8 mouse cellular contexts compared by ENCODE assay signal in the genomic region with DNA sequence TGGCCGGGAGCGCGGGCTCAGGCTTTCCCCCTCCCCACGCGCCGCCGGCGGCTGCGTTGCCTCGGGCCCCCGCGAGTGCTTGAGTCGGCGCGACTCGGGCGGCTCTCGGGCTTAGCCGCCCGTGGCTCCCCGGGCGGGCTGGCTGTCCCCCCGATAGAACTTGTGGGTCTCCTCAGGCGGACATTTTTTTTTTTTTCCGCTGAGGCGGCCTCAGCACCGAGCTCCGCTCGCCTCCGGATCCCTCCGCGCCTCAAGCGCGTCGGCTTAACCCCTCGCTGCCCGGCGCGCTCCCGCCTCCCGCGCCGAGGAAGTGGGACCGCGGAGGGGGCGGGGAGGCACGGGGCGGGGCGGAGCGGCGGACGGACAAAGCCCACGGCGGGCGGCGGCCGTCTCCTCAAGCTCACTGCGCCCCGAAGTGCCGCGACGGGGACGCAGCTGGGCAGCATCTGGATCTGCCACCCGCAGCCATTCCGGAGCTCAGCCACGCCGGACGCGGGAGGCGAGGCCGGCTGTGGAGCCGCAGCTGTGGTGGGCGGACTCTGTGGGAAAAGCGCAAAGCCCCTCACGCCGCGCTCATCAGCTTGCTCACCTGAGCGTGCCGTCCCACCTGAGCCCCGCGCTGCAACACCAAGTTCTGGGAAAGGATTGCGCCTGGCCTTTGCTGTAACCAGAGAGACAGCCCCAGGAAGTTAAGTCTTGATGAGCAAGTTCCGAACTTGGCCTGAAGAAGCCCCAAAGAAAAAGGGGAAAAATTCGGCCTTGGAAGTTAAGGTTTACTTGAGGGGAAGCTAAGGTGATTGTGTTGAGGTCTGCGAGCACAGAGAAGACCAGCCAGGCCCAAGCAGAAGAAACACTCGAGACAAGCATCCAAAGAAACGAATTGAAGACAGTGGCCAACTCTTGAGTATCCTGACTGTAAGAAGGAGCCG. TPM values are rescaled to one million over a fixed set of nuclear protein-coding genes. Genes with fewer than 3 reads are reported as not detected.
DNase-seq lines count a peak whose midpoint lies in the region; ATAC-seq and TF ChIP-seq lines count a peak whose summit lies in the region.

A gene (minus strand): TSS at position 250 of the 929 bp plus-strand sequence.

- DNase-seq in brain, embryonic 18.5 days (ENCODE audit: low read depth, low spot score) = peak; percentile 85
- DNase-seq in liver, embryonic 11.5 days (ENCODE audit: low spot score) = peak; percentile 87
- DNase-seq in splenic B cell, adult 2 months (ENCODE audit: low read depth, low spot score) = peak; percentile 93

- H3K27ac ChIP-seq in heart, embryonic 12.5 days (ENCODE audit: poor library complexity, severe bottlenecking) = peak within 1 kb of the TSS; percentile 92
- peak within 1 kb of the TSS; percentile 97 for H3K27ac ChIP-seq in kidney, embryonic 16.5 days (ENCODE audit: low read length)
- H3K27ac ChIP-seq in liver, embryonic 11.5 days (ENCODE audit: low read depth, low read length) = peak within 1 kb of the TSS; percentile 90

- peaks cover 7% of the 10 kb centered on the region for H3K36me3 ChIP-seq in heart, embryonic 12.5 days
- 0 out of 2 replicates have a peak, but pooled peaks cover 1% of the 10 kb centered on the region for H3K36me3 ChIP-seq in kidney, embryonic 16.5 days (ENCODE audit: insufficient read depth, low read length)
- H3K36me3 ChIP-seq in liver, embryonic 11.5 days (ENCODE audit: control insufficient read depth, insufficient read depth, low read length) = 0 out of 2 replicates have a peak, but pooled peaks cover 5% of the 10 kb centered on the region
- H3K36me3 ChIP-seq in myocyte (ENCODE audit: control insufficient read depth, insufficient read depth) = peaks cover 18% of the 10 kb centered on the region
- no peaks in the 10 kb centered on the region; the same call in 1 of the 2 replicates for H3K36me3 ChIP-seq in splenic B cell, adult 2 months (ENCODE audit: control insufficient read depth, insufficient read depth, low read length, poor library complexity, severe bottlenecking)

- WGBS in heart, embryonic 12.5 days = 1% methylated on average over 88 of the region's 88 CpGs
- WGBS in kidney, embryonic 16.5 days = 1% methylated on average over 83 of the region's 88 CpGs
- WGBS in liver, embryonic 11.5 days = 2% methylated on average over 88 of the region's 88 CpGs

- H3K79me2 ChIP-seq in myocyte (ENCODE audit: control insufficient read depth, insufficient read depth) = peaks cover 40% of the 10 kb centered on the region

- peak; percentile 73 for ATAC-seq in CD4-positive, CD25-positive, alpha-beta regulatory T cell, adult 4 months
- ATAC-seq in erythroid progenitor cell, adult 5-6 weeks (replicated peaks; ENCODE audit: low FRiP score, poor library complexity, severe bottlenecking) = peak; percentile 82
- peak; percentile 88 for ATAC-seq in heart, embryonic 12.5 days (ENCODE audit: insufficient number of reproducible peaks, low FRiP score)
- ATAC-seq in kidney, embryonic 16.5 days (ENCODE audit: low FRiP score, low TSS enrichment) = peak; percentile 90
- peak; percentile 87 for ATAC-seq in liver, embryonic 11.5 days (replicated peaks; ENCODE audit: low FRiP score)

- H3ac ChIP-seq in myocyte (ENCODE audit: control insufficient read depth, insufficient read length) = peak within 1 kb of the TSS; percentile 100

- peak; percentile 79 for TF ChIP-seq POLR2A in myocyte (IDR thresholded peaks at IDR 0.05; ENCODE audit: insufficient read length, low read depth)

- H3K27me3 ChIP-seq in heart, embryonic 12.5 days (replicated peaks) = no peaks in the 10 kb centered on the region
- H3K27me3 ChIP-seq in kidney, embryonic 16.5 days (ENCODE audit: insufficient read depth, low read length) = no peaks in the 10 kb centered on the region
- no peaks in the 10 kb centered on the region for H3K27me3 ChIP-seq in liver, embryonic 11.5 days (replicated peaks; ENCODE audit: control insufficient read depth, insufficient read depth, low read length)
- H3K27me3 ChIP-seq in myocyte (ENCODE audit: control insufficient read depth, insufficient read depth, insufficient read length) = no peaks in the 10 kb centered on the region
- no peaks in the 10 kb centered on the region for H3K27me3 ChIP-seq in splenic B cell, adult 2 months (ENCODE audit: control insufficient read depth, insufficient read depth, low read length, poor library complexity, severe bottlenecking)

- H3K9me3 ChIP-seq in heart, embryonic 12.5 days (replicated peaks) = no peaks in the 10 kb centered on the region
- H3K9me3 ChIP-seq in kidney, embryonic 16.5 days (ENCODE audit: low read length) = no peaks in the 10 kb centered on the region
- no peaks in the 10 kb centered on the region for H3K9me3 ChIP-seq in liver, embryonic 11.5 days (ENCODE audit: control insufficient read depth, low read length)

- H3K4me1 ChIP-seq in heart, embryonic 12.5 days (replicated peaks) = peaks cover 6% of the 10 kb centered on the region; the same call in 1 of the 2 replicates
- peaks cover 19% of the 10 kb centered on the region for H3K4me1 ChIP-seq in kidney, embryonic 16.5 days (ENCODE audit: insufficient read depth, low read length)
- H3K4me1 ChIP-seq in liver, embryonic 11.5 days (replicated peaks; ENCODE audit: control insufficient read depth, insufficient read depth, low read length) = peaks cover 9% of the 10 kb centered on the region

- H3K4me2 ChIP-seq in heart, embryonic 12.5 days = peak within 1 kb of the TSS; percentile 84
- peak within 1 kb of the TSS; percentile 73 for H3K4me2 ChIP-seq in kidney, embryonic 16.5 days (replicated peaks; ENCODE audit: low read depth, low read length)
- peak within 1 kb of the TSS; percentile 85 for H3K4me2 ChIP-seq in liver, embryonic 11.5 days
- H3K4me2 ChIP-seq in myocyte (ENCODE audit: low read depth) = peak within 1 kb of the TSS; percentile 82

- peak within 1 kb of the TSS; percentile 99 for H3K9ac ChIP-seq in heart, embryonic 12.5 days
- peak within 1 kb of the TSS; percentile 100 for H3K9ac ChIP-seq in kidney, embryonic 16.5 days (replicated peaks; ENCODE audit: low read length)
- H3K9ac ChIP-seq in liver, embryonic 11.5 days (ENCODE audit: low read depth, low read length) = peak within 1 kb of the TSS; percentile 100

- peak within 1 kb of the TSS; percentile 96 for H3K4me3 ChIP-seq in heart, embryonic 12.5 days
- peak within 1 kb of the TSS; percentile 98 for H3K4me3 ChIP-seq in kidney, embryonic 16.5 days (ENCODE audit: low read length)
- H3K4me3 ChIP-seq in liver, embryonic 11.5 days (ENCODE audit: low read depth, low read length) = peak within 1 kb of the TSS; percentile 80
- H3K4me3 ChIP-seq in myocyte = peak within 1 kb of the TSS; percentile 81

TF ChIP-seq in myocyte, 11 proteins besides CTCF, POLR2A, EP300 and RAD21:
- TF ChIP-seq POLR2AphosphoS2 (IDR thresholded peaks at IDR 0.05; ENCODE audit: insufficient read length, low read depth) (peak; percentile 67), E2F4 (IDR thresholded peaks at IDR 0.05; ENCODE audit: insufficient read depth) (no peak), MAX (IDR thresholded peaks at IDR 0.05; ENCODE audit: low read depth) (no peak), TCF3 (IDR thresholded peaks at IDR 0.05; ENCODE audit: insufficient read length, low read depth) (no peak), SRF (IDR thresholded peaks at IDR 0.05; ENCODE audit: control insufficient read depth, insufficient read length, low read depth) (no peak), CEBPB (IDR thresholded peaks at IDR 0.05; ENCODE audit: insufficient read depth, poor library complexity, severe bottlenecking) (no peak), REST (IDR thresholded peaks at IDR 0.05; ENCODE audit: insufficient read depth, insufficient read length) (no peak), MYOD1 (IDR thresholded peaks at IDR 0.05; ENCODE audit: control insufficient read depth in 1 of 3, insufficient read length in 2 of 3, low read depth in 2 of 3) (peak in 2 of 3 experiments; percentile 26 to 46), MYOG (IDR thresholded peaks at IDR 0.05; ENCODE audit: control insufficient read depth in 1 of 3, insufficient read depth in 1 of 3, insufficient read length in 2 of 3, low read depth in 2 of 3) (peak in 1 of 3 experiments; percentile 52), TCF12 (IDR thresholded peaks at IDR 0.05; ENCODE audit: insufficient read depth, poor library complexity, severe bottlenecking) (no peak), USF1 (IDR thresholded peaks at IDR 0.05; ENCODE audit: low read depth) (no peak)
TF ChIP-seq in myocyte: peak in this region for 3.

RNA-seq across cellular contexts. Expression of the gene that starts here (rescaled TPM):
- polyA plus RNA-seq in CD4-positive, CD25-positive, alpha-beta regulatory T cell, adult 4 months (2017; shearing (Covaris generic)) = 10 to 100 TPM; 33.8 to 39.6 TPM
- 24.5 and 36.9 TPM in 2 replicates for total RNA-seq in erythroid progenitor cell, adult 5-6 weeks (2015; ENCODE audit: low replicate concordance)
- total RNA-seq in erythroid progenitor cell, adult 5-6 weeks (2017; ENCODE audit: low replicate concordance) = 20.0 and 28.4 TPM in 2 replicates
- polyA plus RNA-seq in heart, embryonic 12.5 days (2016; fragmentation: Nextera tagmentation; extraction: Ambion mirVana) = 44.7 and 48.3 TPM in 2 replicates
- 56.5 and 65.5 TPM in 2 replicates for polyA plus RNA-seq in kidney, embryonic 16.5 days (2015; fragmentation: Nextera tagmentation; extraction: Ambion mirVana)
- 37.0 and 37.2 TPM in 2 replicates for polyA plus RNA-seq in liver, embryonic 11.5 days (2014; fragmentation: Nextera tagmentation; extraction: Ambion mirVana)
- polyA plus RNA-seq in myocyte (2012; fragmentation: generic; extraction: Trizol) = 34.6 TPM

Comparison
In these comparisons a context has a peak if more than half of its experiments do, and no peak if none do; other contexts are left out.
1. Peak in every context shown above with its lines: DNase-seq, ATAC-seq, H3K4me3 ChIP-seq and H3K27ac ChIP-seq.